Mouse (Mus musculus): ENCODE measurements around the gene Dtx2. TPM values are rescaled to one million over a fixed set of nuclear protein-coding genes. Genes with fewer than 3 reads are reported as not detected.

Dtx2 gene
- 20.3 TPM for polyA plus RNA-seq (2012; fragmentation: generic; extraction: Trizol)
- long read RNA-seq, experiment 1, transcript Dtx2-202 (11 exons, 2,650 nt): major isoform, 11 of 18 reads
- long read RNA-seq, experiment 1, partial matches to known transcripts: 2 of 18 reads
- long read RNA-seq, experiment 1, other reads (novel, unspliced or antisense): 1 of 18 reads
- long read RNA-seq, experiment 2, transcript Dtx2-202 (11 exons, 2,650 nt): major isoform, 158 of 253 reads
- long read RNA-seq, experiment 2, transcript Dtx2-204 (10 exons, 2,493 nt): minor isoform, 41 of 253 reads
- long read RNA-seq, experiment 2, partial matches to known transcripts: 6 of 253 reads
- long read RNA-seq, experiment 2, other reads (novel, unspliced or antisense): 47 of 253 reads

- Histone ChIP-seq H3K4me3 (ENCODE audit: insufficient read depth, poor library complexity, severe bottlenecking) (peak within 1 kb of the TSS; percentile 40), H3K36me3 (ENCODE audit: control insufficient read depth, insufficient read depth) (peaks cover 24% of the 10 kb centered on the region), H3K79me2 (ENCODE audit: control insufficient read depth, insufficient read depth) (peaks cover 36% of the 10 kb centered on the region), H3K79me3 (ENCODE audit: low read depth) (peaks cover 6% of the 10 kb centered on the region), H3ac (ENCODE audit: control insufficient read depth, insufficient read length, low read depth) (peak within 1 kb of the TSS; percentile 74), H3K27me3 (ENCODE audit: control insufficient read depth, insufficient read depth, insufficient read length) (no peaks in the 10 kb centered on the region)
- no peak for TF ChIP-seq USF1 (IDR thresholded peaks at IDR 0.05; ENCODE audit: low read depth)
- TF ChIP-seq CTCF (IDR thresholded peaks at IDR 0.05; ENCODE audit: control insufficient read depth, insufficient read depth, insufficient read length): peak; percentile 33
Observed at GRCm38 (mm10) chr5:135994725-135995687, at the start of gene Dtx2. TSS of gene Dtx2 (plus strand) at chr5:135994800.

GRCm38 (mm10) chr5:135945916-135946408 lies 48.6 kb upstream of the Dtx2 start:
- H3ac ChIP-seq (ENCODE audit: control insufficient read depth, insufficient read length, low read depth): no peak overlapping the region
- H3K4me3 ChIP-seq (ENCODE audit: insufficient read depth, poor library complexity, severe bottlenecking): no peak overlapping the region
- no peaks in the 10 kb centered on the region for H3K79me2 ChIP-seq (ENCODE audit: control insufficient read depth, insufficient read depth)
- no peaks in the 10 kb centered on the region for H3K79me3 ChIP-seq (ENCODE audit: low read depth)
- H3K27me3 ChIP-seq (ENCODE audit: control insufficient read depth, insufficient read depth, insufficient read length): no peaks in the 10 kb centered on the region
- TF ChIP-seq MYOG (IDR thresholded peaks at IDR 0.05; ENCODE audit: control insufficient read depth, extremely low read depth, insufficient read length) (no peak), FOSL1 (IDR thresholded peaks at IDR 0.05; ENCODE audit: insufficient read depth, low read length, poor library complexity, severe bottlenecking) (peak; percentile 26), MYOD1 (IDR thresholded peaks at IDR 0.05; ENCODE audit: control insufficient read depth, insufficient read length, low read depth) (peak; percentile 36)
- H3K36me3 ChIP-seq (ENCODE audit: control insufficient read depth, insufficient read depth): no peaks in the 10 kb centered on the region

GRCm38 (mm10) chr5:135946621-135947020 lies 48.0 kb upstream of the Dtx2 start:
- Histone ChIP-seq H3K36me3 (ENCODE audit: control insufficient read depth, insufficient read depth) (no peaks in the 10 kb centered on the region), H3K4me3 (ENCODE audit: insufficient read depth, poor library complexity, severe bottlenecking) (no peak overlapping the region), H3ac (ENCODE audit: control insufficient read depth, insufficient read length, low read depth) (no peak overlapping the region), H3K79me3 (ENCODE audit: low read depth) (no peaks in the 10 kb centered on the region), H3K79me2 (ENCODE audit: control insufficient read depth, insufficient read depth) (no peaks in the 10 kb centered on the region), H3K27me3 (ENCODE audit: control insufficient read depth, insufficient read depth, insufficient read length) (no peaks in the 10 kb centered on the region)
- no peak for TF ChIP-seq FOSL1 (IDR thresholded peaks at IDR 0.05; ENCODE audit: insufficient read depth, low read length, poor library complexity, severe bottlenecking)
- no peak for TF ChIP-seq CEBPB (IDR thresholded peaks at IDR 0.05; ENCODE audit: low read depth)
- no peak for TF ChIP-seq MYOG (IDR thresholded peaks at IDR 0.05; ENCODE audit: control insufficient read depth, extremely low read depth, insufficient read length)
- TF ChIP-seq MAX (IDR thresholded peaks at IDR 0.05): no peak
- no peak for TF ChIP-seq CTCF (IDR thresholded peaks at IDR 0.05; ENCODE audit: control insufficient read depth, insufficient read depth, insufficient read length)
- TF ChIP-seq USF1 (IDR thresholded peaks at IDR 0.05; ENCODE audit: low read depth): no peak
- no peak for TF ChIP-seq MYOD1 (IDR thresholded peaks at IDR 0.05; ENCODE audit: control insufficient read depth, insufficient read length, low read depth)

GRCm38 (mm10) chr5:135950710-135951412 lies 43.7 kb upstream of the Dtx2 start:
- TF ChIP-seq MYOG (IDR thresholded peaks at IDR 0.05; ENCODE audit: control insufficient read depth, extremely low read depth, insufficient read length): no peak
- TF ChIP-seq FOSL1 (IDR thresholded peaks at IDR 0.05; ENCODE audit: insufficient read depth, low read length, poor library complexity, severe bottlenecking): no peak
- no peak for TF ChIP-seq CEBPB (IDR thresholded peaks at IDR 0.05; ENCODE audit: low read depth)
- no peak for TF ChIP-seq MAX (IDR thresholded peaks at IDR 0.05)
- no peak for TF ChIP-seq MYOD1 (IDR thresholded peaks at IDR 0.05; ENCODE audit: control insufficient read depth, insufficient read length, low read depth)
- no peak for TF ChIP-seq CTCF (IDR thresholded peaks at IDR 0.05; ENCODE audit: control insufficient read depth, insufficient read depth, insufficient read length)
- no peak for TF ChIP-seq USF1 (IDR thresholded peaks at IDR 0.05; ENCODE audit: low read depth)
- H3K79me2 ChIP-seq (ENCODE audit: control insufficient read depth, insufficient read depth): no peaks in the 10 kb centered on the region
- H3K27me3 ChIP-seq (ENCODE audit: control insufficient read depth, insufficient read depth, insufficient read length): no peaks in the 10 kb centered on the region
- no peaks in the 10 kb centered on the region for H3K79me3 ChIP-seq (ENCODE audit: low read depth)
- no peak overlapping the region for H3K4me3 ChIP-seq (ENCODE audit: insufficient read depth, poor library complexity, severe bottlenecking)
- H3K36me3 ChIP-seq (ENCODE audit: control insufficient read depth, insufficient read depth): no peaks in the 10 kb centered on the region
- H3ac ChIP-seq (ENCODE audit: control insufficient read depth, insufficient read length, low read depth): no peak overlapping the region

- H3K79me2 ChIP-seq (ENCODE audit: control insufficient read depth, insufficient read depth): no peaks in the 10 kb centered on the region
- no peaks in the 10 kb centered on the region for H3K79me3 ChIP-seq (ENCODE audit: low read depth)
- H3K36me3 ChIP-seq (ENCODE audit: control insufficient read depth, insufficient read depth): no peaks in the 10 kb centered on the region
- no peak overlapping the region for H3ac ChIP-seq (ENCODE audit: control insufficient read depth, insufficient read length, low read depth)
- H3K27me3 ChIP-seq (ENCODE audit: control insufficient read depth, insufficient read depth, insufficient read length): no peaks in the 10 kb centered on the region
- TF ChIP-seq CEBPB (IDR thresholded peaks at IDR 0.05; ENCODE audit: low read depth): no peak
- no peak for TF ChIP-seq MYOD1 (IDR thresholded peaks at IDR 0.05; ENCODE audit: control insufficient read depth, insufficient read length, low read depth)
- no peak for TF ChIP-seq CTCF (IDR thresholded peaks at IDR 0.05; ENCODE audit: control insufficient read depth, insufficient read depth, insufficient read length)
- TF ChIP-seq MYOG (IDR thresholded peaks at IDR 0.05; ENCODE audit: control insufficient read depth, extremely low read depth, insufficient read length): no peak
- H3K4me3 ChIP-seq (ENCODE audit: insufficient read depth, poor library complexity, severe bottlenecking): no peak overlapping the region
Observed at GRCm38 (mm10) chr5:135951660-135952059, 42.9 kb upstream of the Dtx2 start.
